Mouse (Mus musculus): ENCODE results near the gene Raly. TPM values are rescaled to one million over a fixed set of nuclear protein-coding genes. Genes with fewer than 3 reads are reported as not detected.

The Raly gene
- total and polyA plus RNA-seq, 3 experiments: 214 to 334 (median 277) TPM

- no peak for TF ChIP-seq KAT2A (IDR thresholded peaks at IDR 0.05; ENCODE audit: insufficient replicate concordance, low read length)
- no peak for TF ChIP-seq SMC3 (IDR thresholded peaks at IDR 0.05; ENCODE audit: low read depth, low read length)
- no peak for TF ChIP-seq ZNF384 (IDR thresholded peaks at IDR 0.05; ENCODE audit: low read depth, low read length)
- no peak for TF ChIP-seq GABPA (IDR thresholded peaks at IDR 0.05; ENCODE audit: insufficient replicate concordance, low read depth, low read length)
- TF ChIP-seq MAZ (IDR thresholded peaks at IDR 0.05; ENCODE audit: low read depth, low read length): no peak
- no peak for TF ChIP-seq RAD21 (IDR thresholded peaks at IDR 0.05; ENCODE audit: low read depth, low read length)
- TF ChIP-seq IRF4 (IDR thresholded peaks at IDR 0.05; ENCODE audit: low read depth, low read length): no peak
- TF ChIP-seq USF2 (conservative IDR thresholded peaks at IDR 0.05; ENCODE audit: low read depth, low read length): no peak
- TF ChIP-seq TCF12 (IDR thresholded peaks at IDR 0.05; ENCODE audit: low read depth, low read length): no peak
- no peak for TF ChIP-seq SIN3A (IDR thresholded peaks at IDR 0.05; ENCODE audit: low read length)
- no peak for TF ChIP-seq ELF1 (IDR thresholded peaks at IDR 0.05; ENCODE audit: low read depth, low read length)
- no peak for DNase-seq (ENCODE audit: extremely low read depth)
- in situ Hi-C loops (cut with MboI; ENCODE audit: low pct_ligation_motif_present, low pct_unique_long_range_greater_than_20kb, low sequenced_read_pairs) (no loop called here), dilution Hi-C loops (cut with MboI; ENCODE audit: extremely low pct_ligation_motif_present, extremely low pct_unique_long_range_greater_than_20kb, low sequenced_read_pairs) (no loop called here)
- Histone ChIP-seq H3K4me1 (ENCODE audit: control insufficient read depth in 1 of 2, insufficient read depth in 2 of 2) (peaks cover 9 to 22% of the 10 kb centered on the region in 2 experiments), H3K9ac (ENCODE audit: insufficient read depth, low read depth) (no peak overlapping the region), H3K27ac (ENCODE audit: insufficient read depth, low read depth) (no peak overlapping the region), H3K79me2 (replicated peaks; ENCODE audit: control insufficient read depth, extremely low read depth, insufficient read depth, poor library complexity, severe bottlenecking) (no peaks in the 10 kb centered on the region), H3K36me3 (replicated peaks in 1 of 2; ENCODE audit: control insufficient read depth in 1 of 2, insufficient read depth in 1 of 2, low read length in 1 of 2) (no peaks in the 10 kb centered on the region), H3K27me3 (replicated peaks) (no peaks in the 10 kb centered on the region), H3K4me2 (ENCODE audit: insufficient read depth, low read depth, poor library complexity, severe bottlenecking) (no peak overlapping the region), H3K9me3 (replicated peaks; ENCODE audit: low read length) (peaks cover 4% of the 10 kb centered on the region), H3K4me3 (replicated peaks in 1 of 3; ENCODE audit: low read depth in 2 of 3, low read length in 2 of 3, poor library complexity in 1 of 3) (no peak overlapping the region)
These were observed 41.6 kb upstream of the Raly start for GRCm38 (mm10) chr2:154749046-154750036.

DNA sequence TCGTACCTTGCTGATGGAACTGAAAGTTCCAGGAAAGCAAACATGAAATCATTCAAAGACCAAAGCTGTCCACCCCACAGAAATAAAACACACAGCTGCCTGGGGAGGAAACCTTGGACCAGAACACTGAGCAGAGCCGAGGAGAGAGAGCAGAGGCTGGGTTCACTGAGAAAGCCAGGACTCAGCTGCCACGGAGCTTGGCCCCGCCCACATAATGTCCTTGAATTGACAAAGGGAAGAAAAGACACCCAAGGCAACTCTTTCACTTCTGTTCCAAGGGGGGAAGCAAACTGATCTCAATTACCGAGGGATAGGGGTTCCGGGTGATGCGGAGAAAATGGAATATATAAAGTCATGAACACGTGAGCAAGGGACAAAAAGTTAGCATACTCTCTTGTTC is 39.0 kb upstream of the Raly start:
- no peak overlapping the region for H3K27ac ChIP-seq (ENCODE audit: insufficient read depth, low read depth)
- in situ Hi-C loops (cut with MboI; ENCODE audit: low pct_ligation_motif_present, low pct_unique_long_range_greater_than_20kb, low sequenced_read_pairs): no loop called here
- H3K27me3 ChIP-seq (replicated peaks): no peaks in the 10 kb centered on the region
- H3K9me3 ChIP-seq (replicated peaks; ENCODE audit: low read length): peaks cover 4% of the 10 kb centered on the region
- 0 out of 2 replicates have a peak overlapping the region, but pooled peaks have one; percentile 57 for H3K4me2 ChIP-seq (ENCODE audit: insufficient read depth, low read depth, poor library complexity, severe bottlenecking)
- dilution Hi-C loops (cut with MboI; ENCODE audit: extremely low pct_ligation_motif_present, extremely low pct_unique_long_range_greater_than_20kb, low sequenced_read_pairs): no loop called here
- H3K36me3 ChIP-seq (replicated peaks in 1 of 2; ENCODE audit: control insufficient read depth in 1 of 2, insufficient read depth in 1 of 2, low read length in 1 of 2): no peaks in the 10 kb centered on the region
- peaks cover 7 to 23% of the 10 kb centered on the region in 2 experiments; a peak in 3 of 4 replicates for H3K4me1 ChIP-seq (ENCODE audit: control insufficient read depth in 1 of 2, insufficient read depth in 2 of 2)
- no peak for DNase-seq (ENCODE audit: extremely low read depth)
- no peak overlapping the region for H3K4me3 ChIP-seq (replicated peaks in 1 of 3; ENCODE audit: low read depth in 2 of 3, low read length in 2 of 3, poor library complexity in 1 of 3)
- TF ChIP-seq ZC3H11A (IDR thresholded peaks at IDR 0.05; ENCODE audit: low read depth, low read length) (no peak), GABPA (IDR thresholded peaks at IDR 0.05; ENCODE audit: insufficient replicate concordance, low read depth, low read length) (no peak), SIN3A (IDR thresholded peaks at IDR 0.05; ENCODE audit: low read length) (no peak), TCF12 (IDR thresholded peaks at IDR 0.05; ENCODE audit: low read depth, low read length) (no peak), RAD21 (IDR thresholded peaks at IDR 0.05; ENCODE audit: low read depth, low read length) (no peak), USF2 (conservative IDR thresholded peaks at IDR 0.05; ENCODE audit: low read depth, low read length) (no peak), MAFK (IDR thresholded peaks at IDR 0.05; ENCODE audit: insufficient replicate concordance, low read length) (no peak), POLR2A (IDR thresholded peaks at IDR 0.05; ENCODE audit: low read depth, low read length) (no peak), NRF1 (IDR thresholded peaks at IDR 0.05; ENCODE audit: low read depth, low read length) (no peak), MYC (IDR thresholded peaks at IDR 0.05; ENCODE audit: low read depth, low read length) (no peak), POLR2AphosphoS2 (IDR thresholded peaks at IDR 0.05; ENCODE audit: low read depth, low read length) (no peak), IRF4 (IDR thresholded peaks at IDR 0.05; ENCODE audit: low read depth, low read length) (no peak), MAZ (IDR thresholded peaks at IDR 0.05; ENCODE audit: low read depth, low read length) (no peak), JUN (IDR thresholded peaks at IDR 0.05; ENCODE audit: insufficient read depth, low read depth, low read length) (no peak), RCOR1 (conservative IDR thresholded peaks at IDR 0.05; ENCODE audit: low read depth, low read length) (no peak), USF1 (IDR thresholded peaks at IDR 0.05; ENCODE audit: low read depth, low read length) (no peak), CHD2 (IDR thresholded peaks at IDR 0.05; ENCODE audit: low read length) (no peak)
- no peaks in the 10 kb centered on the region for H3K79me2 ChIP-seq (replicated peaks; ENCODE audit: control insufficient read depth, extremely low read depth, insufficient read depth, poor library complexity, severe bottlenecking)
- no peak overlapping the region for H3K9ac ChIP-seq (ENCODE audit: insufficient read depth, low read depth)
